Mouse (Mus musculus): ENCODE measurements around the gene Ntmt1.

Ntmt1 gene

GRCm38 (mm10) chr2:30807648-30808295, at the start of gene Ntmt1:
Ntmt1 (plus strand) TSS chr2:30807826.
- peak; percentile 100 for DNase-seq

- peak; percentile 95 for DNase-seq
Measured at GRCm38 (mm10) chr2:30758341-30759087, 49.1 kb upstream of the Ntmt1 start.

- no peak for DNase-seq
Measured at GRCm38 (mm10) chr2:30759088-30759374, 48.6 kb upstream of the Ntmt1 start.

- no peak for DNase-seq
Measured at GRCm38 (mm10) chr2:30759442-30759841, 48.2 kb upstream of the Ntmt1 start.

DNA sequence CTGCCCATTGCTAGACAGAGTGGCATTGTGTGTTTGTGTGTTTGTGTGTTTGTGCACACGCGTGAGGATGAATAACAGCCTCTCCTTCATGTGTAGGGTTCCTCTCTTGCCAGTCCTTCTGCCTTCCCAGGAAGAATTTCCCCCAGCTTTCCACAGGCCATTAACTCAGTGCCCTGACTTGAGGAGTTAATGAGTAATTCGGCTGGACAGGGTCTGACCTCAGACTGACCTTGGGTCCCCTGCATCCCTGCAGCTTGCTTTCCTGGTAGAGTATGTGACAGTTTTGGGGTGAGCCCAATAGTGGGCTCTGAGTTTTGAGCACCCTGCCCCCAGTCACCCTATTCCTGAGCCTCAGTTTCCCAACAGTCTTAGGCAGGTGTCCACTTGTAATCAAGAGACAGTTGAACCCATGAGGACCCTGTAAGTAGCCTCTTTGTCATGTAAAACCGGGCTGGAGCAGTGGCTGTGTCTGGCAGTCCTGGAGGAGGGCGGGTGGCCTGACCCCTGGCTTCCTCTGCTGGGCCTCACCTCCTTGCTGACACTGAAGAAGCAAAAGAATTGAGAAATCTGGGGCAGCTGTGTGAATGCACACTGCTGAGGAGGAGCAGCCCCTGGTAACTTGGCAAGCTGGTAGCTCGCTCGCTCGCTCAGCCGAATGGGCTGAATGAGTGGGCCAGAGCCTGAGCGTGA, 47.6 kb upstream of the Ntmt1 start:
- peak; percentile 87 for DNase-seq

- DNase-seq, result peak; percentile 36
Measured at GRCm38 (mm10) chr2:30760706-30761105, 46.9 kb upstream of the Ntmt1 start.

DNA sequence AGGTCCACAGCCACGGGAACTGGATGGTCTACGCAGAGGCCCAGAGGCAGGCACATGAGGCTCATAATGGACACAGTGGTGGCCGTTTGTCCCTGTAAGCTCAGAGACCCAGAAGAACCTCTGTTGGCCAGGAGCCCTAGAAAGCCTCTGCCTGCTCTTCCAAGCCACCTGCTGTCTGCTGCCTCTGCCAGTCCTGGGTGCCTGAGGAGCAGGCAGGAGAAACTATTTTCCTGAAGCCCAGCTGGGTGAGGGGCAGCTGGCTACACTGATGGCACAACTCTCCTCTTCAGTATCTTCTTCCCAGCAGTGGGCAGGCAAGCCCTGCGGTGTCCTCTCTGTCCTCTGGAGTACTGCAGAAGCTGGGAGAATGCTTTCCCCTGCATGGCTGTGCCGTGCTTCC, 41.2 kb upstream of the Ntmt1 start:
- no peak for DNase-seq

DNA sequence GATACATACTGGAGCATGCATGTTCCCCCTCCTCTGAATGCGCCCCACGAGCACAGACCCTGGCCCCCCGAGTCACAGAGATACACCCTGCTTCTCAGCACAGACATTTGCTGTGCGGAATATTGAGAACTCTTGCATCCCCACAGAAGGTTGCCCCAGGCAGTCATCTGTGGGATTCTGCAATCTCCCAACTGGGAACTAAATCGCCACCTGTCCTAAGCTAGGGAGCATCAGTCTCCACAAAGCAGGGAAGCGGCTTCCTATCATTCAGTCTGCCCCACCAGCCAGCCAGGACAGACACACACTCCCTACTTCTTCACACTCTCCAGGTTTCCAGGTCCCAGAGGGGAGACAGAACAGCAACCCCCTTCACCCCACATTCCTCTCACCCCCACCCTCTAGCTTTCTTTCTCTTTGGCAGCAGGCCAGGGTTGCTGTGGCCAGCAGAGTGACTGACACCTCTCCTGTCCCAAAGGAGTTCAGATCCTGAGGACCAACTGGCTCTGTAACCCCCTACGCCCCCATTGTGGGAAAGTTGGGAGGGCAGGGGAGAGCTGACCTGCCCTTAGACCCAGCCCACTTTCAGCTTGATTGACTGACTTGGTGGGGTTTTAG, 39.9 kb upstream of the Ntmt1 start:
- no peak for DNase-seq

- no peak for DNase-seq
Measured at GRCm38 (mm10) chr2:30768529-30768928, 39.1 kb upstream of the Ntmt1 start.

GRCm38 (mm10) chr2:30769187-30769586, 38.4 kb upstream of the Ntmt1 start:
- no peak for DNase-seq

DNA sequence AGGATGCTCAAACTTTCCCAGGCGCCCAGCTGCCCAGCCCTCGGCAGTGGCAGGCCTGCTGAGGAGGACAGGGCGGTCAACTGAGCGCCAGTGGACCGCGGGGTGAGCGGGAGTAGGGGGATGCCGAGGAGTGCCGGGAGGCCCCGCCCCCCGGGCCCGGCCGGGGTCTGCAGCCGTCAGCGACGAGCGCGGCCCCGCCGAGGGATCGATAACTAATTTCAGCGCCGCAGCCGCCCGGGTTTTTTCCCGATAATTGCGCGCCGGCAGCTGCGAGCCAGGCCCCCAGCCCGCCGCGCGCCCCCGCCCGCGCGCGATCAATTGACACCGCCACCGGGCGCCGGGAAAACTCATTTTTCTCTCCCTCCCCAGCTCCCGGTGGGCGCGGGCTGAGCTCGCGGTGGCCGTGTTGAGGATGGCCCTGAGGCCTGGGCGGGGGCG, 36.2 kb upstream of the Ntmt1 start:
- DNase-seq, result peak; percentile 47

- peak; percentile 91 for DNase-seq
Measured at GRCm38 (mm10) chr2:30771806-30772460, 35.7 kb upstream of the Ntmt1 start.

DNA sequence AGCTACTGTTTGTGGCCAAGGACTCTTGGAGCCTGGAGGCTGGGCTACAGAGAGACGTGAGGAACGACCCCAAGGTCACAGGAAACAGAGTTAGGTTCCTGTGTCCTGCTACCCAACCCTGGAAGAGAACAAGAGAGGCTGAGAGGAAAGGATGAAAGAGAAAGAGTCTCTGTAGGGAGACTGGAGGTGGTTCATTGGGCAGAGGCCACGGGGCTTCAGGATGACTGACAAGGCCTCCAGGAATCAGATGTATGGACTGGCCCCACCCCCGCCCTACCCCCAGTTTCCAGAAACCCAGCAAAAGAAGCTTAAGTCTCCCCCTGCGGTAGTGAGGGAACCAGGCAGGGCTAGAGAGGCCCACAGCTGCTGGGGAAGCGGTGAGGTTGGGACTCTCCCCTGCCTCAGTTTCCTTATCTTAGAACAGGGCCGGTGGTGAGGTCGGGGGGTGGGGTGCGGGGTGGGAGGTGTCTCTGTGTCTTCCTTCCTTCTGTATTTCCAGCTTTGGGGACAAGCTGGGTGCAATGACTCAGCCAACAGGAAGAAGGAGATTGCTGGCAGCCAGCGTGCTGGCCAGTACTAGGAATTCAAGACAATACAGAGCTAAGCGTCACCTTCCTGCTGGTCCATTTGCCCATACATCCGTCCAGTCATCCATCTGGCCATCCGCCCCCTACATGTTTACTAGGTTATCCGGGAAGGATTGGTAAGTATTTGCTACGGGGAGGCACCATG, 34.9 kb upstream of the Ntmt1 start:
- DNase-seq, result peak; percentile 71

DNA sequence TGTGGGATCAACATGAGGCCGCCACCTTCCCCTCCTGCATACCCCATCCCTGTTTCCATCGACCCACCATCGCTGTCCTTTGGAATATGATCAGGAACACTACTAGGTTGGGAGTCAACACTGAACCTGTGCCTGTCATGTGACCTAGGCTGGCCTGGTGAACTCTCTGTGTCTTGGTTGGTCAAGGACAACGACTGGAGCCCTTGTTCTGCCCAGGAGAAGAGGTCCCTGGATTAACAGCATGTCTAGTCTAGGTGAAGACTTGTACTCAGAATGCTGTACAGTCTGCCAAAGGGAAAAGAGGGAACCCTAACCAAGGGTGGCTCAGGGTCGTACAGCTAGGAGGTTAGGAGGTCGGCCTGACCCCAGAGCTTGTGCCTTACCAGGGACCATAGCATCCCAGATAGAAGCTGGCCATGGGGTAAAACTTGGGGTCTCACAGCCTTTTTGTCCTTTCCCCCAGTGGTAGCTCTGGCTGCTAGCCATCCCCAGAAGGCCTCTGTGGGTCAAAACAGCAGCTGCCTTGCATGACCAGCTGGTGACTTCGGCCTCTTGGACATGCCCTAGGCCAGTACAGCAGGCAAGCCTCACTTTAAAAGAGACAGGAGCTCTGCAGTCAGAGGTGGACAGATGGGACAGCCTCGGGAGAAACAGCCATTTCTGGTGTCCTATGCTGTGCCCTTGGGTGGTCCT, 34.2 kb upstream of the Ntmt1 start:
- peak; percentile 39 for DNase-seq

DNA sequence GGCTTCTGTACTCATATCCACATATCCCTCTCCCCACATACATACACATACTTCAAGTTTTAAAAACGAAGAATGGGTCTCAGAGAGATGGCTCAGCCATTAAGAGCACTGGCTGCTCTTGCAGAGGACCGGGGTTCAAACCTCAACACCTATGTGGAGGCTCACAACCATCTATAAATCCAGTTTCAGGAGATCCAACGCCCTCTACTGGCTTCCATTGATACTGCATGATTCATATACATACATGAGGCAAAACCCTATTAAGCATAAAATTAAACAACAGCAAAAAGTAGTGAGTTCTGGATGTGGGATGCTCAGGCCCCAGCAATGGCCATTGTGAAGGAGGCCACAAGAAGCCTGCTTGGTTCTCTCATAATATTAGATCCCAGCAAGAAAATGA, 31.7 kb upstream of the Ntmt1 start:
- no peak for DNase-seq

- no peak for DNase-seq
Measured at GRCm38 (mm10) chr2:30777266-30777665, 30.4 kb upstream of the Ntmt1 start.

- DNase-seq, result no peak
Measured at GRCm38 (mm10) chr2:30778235-30778634, 29.4 kb upstream of the Ntmt1 start.

DNA sequence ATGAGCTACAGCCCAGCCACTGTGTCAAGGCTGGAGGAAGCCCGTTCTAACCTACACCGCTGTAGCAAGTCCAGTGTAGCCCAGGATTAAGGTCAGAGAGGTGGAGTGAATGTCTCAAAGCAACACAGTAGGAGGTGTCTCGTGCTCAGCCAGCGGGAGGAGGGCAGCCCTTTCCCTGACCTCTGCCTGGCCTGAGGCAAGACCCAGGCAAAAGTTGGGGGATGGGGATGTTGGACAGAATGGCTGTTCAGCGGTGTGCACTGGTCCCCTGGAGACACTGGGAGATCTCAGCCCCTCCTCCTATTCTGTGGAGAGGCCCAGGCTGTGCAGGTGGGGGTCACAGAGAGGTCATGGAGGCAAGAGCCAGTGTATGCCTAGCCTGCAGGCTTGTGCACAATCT, 28.4 kb upstream of the Ntmt1 start:
- peak; percentile 73 for DNase-seq

DNA sequence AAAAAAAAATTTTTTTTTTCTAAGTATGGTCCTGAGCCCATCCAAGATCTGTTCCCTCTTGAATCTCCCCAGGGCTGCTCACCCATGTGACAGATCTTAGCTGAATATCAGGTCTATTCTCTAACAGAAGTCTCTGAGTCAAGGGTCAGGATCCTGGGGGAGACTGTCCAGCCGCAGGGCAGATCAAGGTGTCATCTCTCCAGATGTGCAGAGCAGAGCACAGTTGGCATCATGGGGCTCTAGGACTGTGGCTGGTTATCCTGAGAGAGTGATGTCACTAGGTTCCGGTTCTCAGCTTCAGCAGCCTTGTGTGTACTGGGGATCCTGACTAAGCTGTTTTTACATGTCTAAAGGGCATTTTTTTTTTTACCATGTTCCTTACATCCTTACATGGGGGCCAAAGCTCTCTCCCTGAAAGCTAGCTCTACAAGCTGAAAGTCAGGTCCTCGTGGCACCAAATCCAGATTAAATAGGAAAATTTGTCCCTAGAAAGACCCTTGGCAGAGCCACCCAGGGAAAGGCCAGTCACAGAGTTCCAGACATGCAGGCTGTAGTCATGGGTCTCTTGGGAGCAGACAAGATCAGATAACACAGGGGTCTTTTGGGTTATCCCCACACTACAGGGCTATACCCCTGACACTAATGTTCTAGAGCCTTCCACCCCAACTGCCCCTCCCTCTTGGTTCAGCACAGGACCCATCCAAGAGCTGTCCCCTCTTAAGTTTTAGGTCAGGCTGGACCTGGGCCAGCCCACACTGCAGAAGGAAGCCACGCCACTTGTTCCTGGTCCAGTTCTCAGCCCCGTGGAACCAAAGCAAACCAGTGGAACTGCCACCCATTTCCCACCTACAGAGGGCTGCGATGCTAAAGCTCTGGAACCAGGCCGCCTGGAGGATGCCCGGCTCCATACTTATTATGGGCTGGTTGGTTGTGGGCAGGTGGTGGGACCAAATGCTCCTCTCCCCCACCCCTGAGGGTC, 25.0 kb upstream of the Ntmt1 start:
- no peak for DNase-seq

- DNase-seq, result peak; percentile 88
Measured at GRCm38 (mm10) chr2:30783346-30783745, 24.3 kb upstream of the Ntmt1 start.
